Comparison of ENCODE assay signal across 8 mouse cellular contexts in the genomic region with DNA sequence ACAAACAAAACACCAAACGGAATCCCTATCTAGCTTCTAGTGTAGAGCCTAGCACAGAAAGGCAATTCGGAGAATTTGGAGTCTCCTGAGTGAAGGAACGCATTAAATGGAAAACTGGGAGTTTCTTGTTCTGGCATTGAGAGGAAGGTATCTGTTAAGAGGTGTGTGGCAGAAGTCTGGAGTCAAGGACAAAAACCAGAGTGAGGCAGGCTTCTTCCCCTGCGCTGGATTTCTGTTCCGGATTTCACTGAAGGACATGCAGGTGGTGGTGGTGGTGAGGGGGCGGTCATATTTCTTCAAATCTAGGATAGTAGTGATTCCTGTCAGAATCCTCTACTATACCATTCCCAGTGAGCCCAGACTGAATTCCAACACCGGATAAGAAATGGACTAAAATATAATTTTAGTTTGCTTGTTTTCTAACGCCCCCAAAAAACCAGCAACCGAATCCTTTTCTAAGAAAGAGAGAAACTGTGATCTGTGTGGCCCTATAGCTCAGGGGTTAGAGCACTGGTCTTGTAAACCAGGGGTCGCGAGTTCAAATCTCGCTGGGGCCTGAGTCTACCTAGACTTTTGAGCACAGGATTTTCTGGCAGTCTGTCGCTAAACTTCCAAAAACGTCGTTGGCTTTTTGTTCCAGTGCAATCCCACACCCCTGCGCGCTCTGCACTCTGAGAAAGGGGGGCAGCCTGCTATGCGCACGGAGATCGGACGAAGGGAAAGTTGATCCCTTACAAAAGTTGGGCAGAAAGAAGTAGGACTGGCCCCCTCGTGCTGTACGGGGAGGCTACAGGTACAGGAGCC. TPM values are rescaled to one million over a fixed set of nuclear protein-coding genes. Genes with fewer than 3 reads are reported as not detected.
DNase-seq lines count a peak whose midpoint lies in the region; ATAC-seq and TF ChIP-seq lines count a peak whose summit lies in the region.

No protein-coding gene starts in this region.

- H3K9me3 ChIP-seq in forebrain, embryonic 15.5 days = no peaks in the 10 kb centered on the region
- H3K9me3 ChIP-seq in neural tube, embryonic 15.5 days (replicated peaks) = no peaks in the 10 kb centered on the region

- under 1% methylated on average over 23 of the region's 23 CpGs for WGBS in forebrain, embryonic 15.5 days
- 2% methylated on average over 23 of the region's 23 CpGs for WGBS in lung, adult 2 months
- 1% methylated on average over 23 of the region's 23 CpGs for whole genome bisulfite sequencing in neural tube, embryonic 15.5 days

- peak overlapping the region; percentile 77 for H3K27ac ChIP-seq in forebrain, embryonic 15.5 days (replicated peaks)
- peak overlapping the region; percentile 82 for H3K27ac ChIP-seq in neural tube, embryonic 15.5 days (replicated peaks)

- no peak for TF ChIP-seq POLR2A in lung, adult 2 months (IDR thresholded peaks at IDR 0.05; ENCODE audit: borderline replicate concordance, extremely low read depth, low read depth, low read length)

- H3K9ac ChIP-seq in forebrain, embryonic 15.5 days (replicated peaks) = peak overlapping the region; percentile 47
- H3K9ac ChIP-seq in neural tube, embryonic 15.5 days (replicated peaks) = peak overlapping the region; percentile 67

- no peak for TF ChIP-seq CTCF in lung, adult 2 months (IDR thresholded peaks at IDR 0.05; ENCODE audit: insufficient read depth, low read length)

- DNase-seq in MEL-GATA-1-ER (ENCODE audit: extremely low read depth, low read depth) = peak; percentile 82
- peak; percentile 84 to 89 for DNase-seq in cerebellum, adult 18-20 months
- DNase-seq in heart, postnatal 4 days = peak; percentile 90
- DNase-seq in layer of hippocampus, adult 8-10 months (ENCODE audit: low spot score in 2 of 2) = peak; percentile 80 to 91
- peak; percentile 82 for DNase-seq in lung, adult 2 months
- peak; percentile 61 to 75 for DNase-seq in thymus, adult 18-20 months

- peak overlapping the region; percentile 79 for H3K4me2 ChIP-seq in forebrain, embryonic 15.5 days (replicated peaks)
- H3K4me2 ChIP-seq in neural tube, embryonic 15.5 days = peak overlapping the region; percentile 85

- peaks cover 4% of the 10 kb centered on the region; the same call in 1 of the 2 replicates for H3K27me3 ChIP-seq in forebrain, embryonic 15.5 days
- peaks cover 11% of the 10 kb centered on the region for H3K27me3 ChIP-seq in neural tube, embryonic 15.5 days (replicated peaks)

- peak overlapping the region; percentile 72 for H3K4me3 ChIP-seq in forebrain, embryonic 15.5 days
- H3K4me3 ChIP-seq in lung, adult 2 months (replicated peaks; ENCODE audit: extremely low read depth, low read depth, low read length) = peak overlapping the region; percentile 93
- peak overlapping the region; percentile 79 for H3K4me3 ChIP-seq in neural tube, embryonic 15.5 days (replicated peaks)

- H3K36me3 ChIP-seq in forebrain, embryonic 15.5 days = no peaks in the 10 kb centered on the region
- H3K36me3 ChIP-seq in neural tube, embryonic 15.5 days = no peaks in the 10 kb centered on the region

- peak; percentile 23 for ATAC-seq in forebrain, embryonic 15.5 days (replicated peaks)
- peak; percentile 39 for ATAC-seq in neural tube, embryonic 15.5 days (ENCODE audit: low FRiP score)

- H3K4me1 ChIP-seq in forebrain, embryonic 15.5 days = peaks cover 24% of the 10 kb centered on the region
- H3K4me1 ChIP-seq in lung, adult 2 months (ENCODE audit: control insufficient read depth, insufficient read depth, low read length) = peaks cover 5% of the 10 kb centered on the region; the same call in 1 of the 2 replicates
- H3K4me1 ChIP-seq in neural tube, embryonic 15.5 days = peaks cover 26% of the 10 kb centered on the region

RNA-seq across cellular contexts. Expression of a gene that starts 2.5 kb away (rescaled TPM):
- polyA plus RNA-seq in forebrain, embryonic 15.5 days (2015; fragmentation: Nextera tagmentation; extraction: Ambion mirVana) = 8.9 and 10.0 TPM in 2 replicates
- total RNA-seq in heart, postnatal 4 days (2021) = 10 to 100 TPM; 30.4 to 31.7 TPM
- 10 to 100 TPM; 14.0 to 46.9 (median 27.4) TPM for total RNA-seq in layer of hippocampus, adult 8-10 months (2022)
- 581 and 650 TPM in 2 replicates for polyA plus RNA-seq in lung, adult 2 months (2012; rRNA removed)
- polyA plus RNA-seq in neural tube, embryonic 15.5 days (2015; fragmentation: Nextera tagmentation; extraction: Ambion mirVana) = 18.6 and 30.0 TPM in 2 replicates

RNA-seq across cellular contexts. Expression of a gene that starts 2.6 kb away (rescaled TPM):
- 2.6 and 3.8 TPM in 2 replicates for polyA plus RNA-seq in forebrain, embryonic 15.5 days (2015; fragmentation: Nextera tagmentation; extraction: Ambion mirVana)
- 1 to 10 TPM; 2.2 to 3.3 TPM for total RNA-seq in heart, postnatal 4 days (2021)
- total RNA-seq in layer of hippocampus, adult 8-10 months (2022) = 10 to 100 TPM in 2 of 4 experiments, 1 to 10 TPM in 2; 3.9 to 15.2 (median 8.4) TPM
- polyA plus RNA-seq in lung, adult 2 months (2012; rRNA removed) = 61.7 and 72.5 TPM in 2 replicates
- polyA plus RNA-seq in neural tube, embryonic 15.5 days (2015; fragmentation: Nextera tagmentation; extraction: Ambion mirVana) = 4.4 and 8.0 TPM in 2 replicates

RNA-seq across cellular contexts. Expression of a gene that starts 14.1 kb away (rescaled TPM):
- not detected in 2 replicates for polyA plus RNA-seq in forebrain, embryonic 15.5 days (2015; fragmentation: Nextera tagmentation; extraction: Ambion mirVana)
- total RNA-seq in heart, postnatal 4 days (2021) = not detected
- not detected for total RNA-seq in layer of hippocampus, adult 8-10 months (2022)
- polyA plus RNA-seq in lung, adult 2 months (2012; rRNA removed) = 3.1 and 3.6 TPM in 2 replicates
- not detected in 2 replicates for polyA plus RNA-seq in neural tube, embryonic 15.5 days (2015; fragmentation: Nextera tagmentation; extraction: Ambion mirVana)

RNA-seq across cellular contexts. Expression of a gene that starts 25.9 kb away (rescaled TPM):
- not detected in 2 replicates for polyA plus RNA-seq in forebrain, embryonic 15.5 days (2015; fragmentation: Nextera tagmentation; extraction: Ambion mirVana)
- total RNA-seq in heart, postnatal 4 days (2021) = not detected
- not detected for total RNA-seq in layer of hippocampus, adult 8-10 months (2022)
- 0.08 TPM in 1 of 2 replicates, not detected in the other for polyA plus RNA-seq in lung, adult 2 months (2012; rRNA removed)
- polyA plus RNA-seq in neural tube, embryonic 15.5 days (2015; fragmentation: Nextera tagmentation; extraction: Ambion mirVana) = not detected in 2 replicates

RNA-seq across cellular contexts. Expression of a gene that starts 30.9 kb away (rescaled TPM):
- polyA plus RNA-seq in forebrain, embryonic 15.5 days (2015; fragmentation: Nextera tagmentation; extraction: Ambion mirVana) = not detected in 2 replicates
- not detected for total RNA-seq in heart, postnatal 4 days (2021)
- total RNA-seq in layer of hippocampus, adult 8-10 months (2022) = not detected
- polyA plus RNA-seq in lung, adult 2 months (2012; rRNA removed) = not detected in 2 replicates
- polyA plus RNA-seq in neural tube, embryonic 15.5 days (2015; fragmentation: Nextera tagmentation; extraction: Ambion mirVana) = not detected in 2 replicates

Comparison
In these comparisons a context has a peak if more than half of its experiments do, and no peak if none do; other contexts are left out.
1. Peak in every context shown above with its lines: DNase-seq, ATAC-seq, H3K4me3 ChIP-seq and H3K27ac ChIP-seq.
2. RNA of a gene that starts 2.5 kb away (polyA plus RNA-seq): 581 to 650 TPM in lung, adult 2 months; 18.6 to 30.0 TPM in neural tube, embryonic 15.5 days and 8.9 to 10.0 TPM in forebrain, embryonic 15.5 days; every median in the first group is over 10 times any median in the second.